Mouse (Mus musculus) CH12.LX (cell line): ENCODE data around the gene Poc1b.

ENCODE experiments used
- CTCF ChIP-seq, 2 experiments: IDR thresholded peaks in 1 of 2; conservative IDR thresholded peaks in 1 of 2; 2 replicates each; pipeline ENCODE4 v1.5.1; 2011 to 2012; ENCODE audit warnings: low read depth in 2 of 2, low read length in 2 of 2, improper control_type of control experiment in 1 of 2, inconsistent platforms in 1 of 2, mild to moderate bottlenecking in 1 of 2, moderate library complexity in 1 of 2
- E2F4 ChIP-seq: IDR thresholded peaks from 2 replicates; pipeline ENCODE4 v1.6.1; 2011; ENCODE audit warnings: low read depth, low read length, improper control_type of control experiment; ENCODE audit not compliant: insufficient replicate concordance
- EP300 ChIP-seq: IDR thresholded peaks from 2 replicates; pipeline ENCODE4 v1.6.1; 2011; ENCODE audit warnings: low read length, improper control_type of control experiment
- MAZ ChIP-seq: IDR thresholded peaks from 2 replicates; pipeline ENCODE4 v1.6.1; 2012; ENCODE audit warnings: low read depth, mild to moderate bottlenecking, inconsistent platforms, low read length, improper control_type of control experiment, moderate library complexity
- NELFE ChIP-seq: IDR thresholded peaks from 2 replicates; pipeline ENCODE4 v1.6.1; 2011; ENCODE audit warnings: low read depth, low read length, improper control_type of control experiment
- POLR2A ChIP-seq: IDR thresholded peaks from 2 replicates; pipeline ENCODE4 v1.6.1; 2011; ENCODE audit warnings: low read depth, mild to moderate bottlenecking, improper control_type of control experiment, low read length
- SMC3 ChIP-seq: IDR thresholded peaks from 2 replicates; pipeline ENCODE4 v1.6.1; 2011; ENCODE audit warnings: low read depth, low read length, improper control_type of control experiment

GRCm38 (mm10) chr10:99227968-99228864 lies 121.4 kb downstream of the Poc1b start:
- TF ChIP-seq POLR2A, result no peak
- no peak for TF ChIP-seq MAZ
- TF ChIP-seq NELFE, result no peak
- no peak for TF ChIP-seq EP300
- no peak for TF ChIP-seq CTCF (conservative IDR thresholded peaks at IDR 0.05 in 1 of 2, IDR thresholded peaks at IDR 0.05 in 1 of 2; ENCODE audit: low read depth in 2 of 2, low read length in 2 of 2)
- TF ChIP-seq SMC3, result no peak
- no peak for TF ChIP-seq E2F4
